Mouse (Mus musculus) kidney, embryonic 15.5 days (tissue): Measurements from ENCODE around the gene A230072I06Rik. TPM values are rescaled to one million over a fixed set of nuclear protein-coding genes. Genes with fewer than 3 reads are reported as not detected.

Experiments
- ATAC-seq: fragments of 200-750 bp; cut with Nextera tagmentation; replicated peaks from 2 replicates; pipeline ENCODE4 v1.8.0; 2017; ENCODE audit warnings: moderate TSS enrichment; ENCODE audit not compliant: low FRiP score
- H3K27ac ChIP-seq: fragments of 300-500 bp; sonication (generic); 2 replicates; pipeline ENCODE4 v1.5.1; 2015; ENCODE audit warnings: mild to moderate bottlenecking, inconsistent platforms
- H3K27me3 ChIP-seq: fragments of 300-500 bp; sonication (generic); 2 replicates; pipeline ENCODE4 v1.6.1; 2015; ENCODE audit warnings: inconsistent platforms
- H3K36me3 ChIP-seq: fragments of 300-500 bp; sonication (generic); 2 replicates; pipeline ENCODE4 v1.6.1; 2015; ENCODE audit warnings: inconsistent platforms
- H3K4me1 ChIP-seq: fragments of 300-500 bp; sonication (generic); 2 replicates; pipeline ENCODE4 v1.6.1; 2015; ENCODE audit warnings: inconsistent platforms
- H3K4me2 ChIP-seq: fragments of 300-500 bp; sonication (generic); 2 replicates; pipeline ENCODE4 v1.6.1; 2015; ENCODE audit warnings: moderate library complexity, mild to moderate bottlenecking, inconsistent platforms
- H3K4me3 ChIP-seq: fragments of 300-500 bp; sonication (generic); replicated peaks from 2 replicates; pipeline ENCODE4 v1.5.1; 2015; ENCODE audit warnings: mild to moderate bottlenecking, inconsistent platforms
- H3K9ac ChIP-seq: fragments of 300-500 bp; sonication (generic); 2 replicates; pipeline ENCODE4 v1.6.1; 2015; ENCODE audit warnings: mild to moderate bottlenecking, inconsistent platforms
- H3K9me3 ChIP-seq: fragments of 300-500 bp; sonication (generic); replicated peaks from 2 replicates; pipeline ENCODE4 v1.6.1; 2016; ENCODE audit warnings: inconsistent platforms
- WGBS: fragments of 180-500 bp; shearing (Covaris S2); methylation state at CpG from one replicate; pipeline ENCODE4 v1.1.7; 2015; ENCODE audit warnings: mixed read lengths; 5-methylcytosine and 5-hydroxymethylcytosine counted together
- polyA plus RNA-seq: library from polyadenylated mRNA; unstranded; fragments of >200 nt; fragmentation: Nextera tagmentation; extraction: Ambion mirVana; gene quantifications from 2 replicates; pipeline ENCODE4 v1.2.1, GENCODE M21; 2015

A230072I06Rik gene
- polyA plus RNA-seq, 1 experiment from 2014 or later: not detected

GRCm38 (mm10) chr8:12282128-12282527, 3.5 kb downstream of the A230072I06Rik start:
- Histone ChIP-seq H3K4me3 (no peak overlapping the region), H3K27me3 (peaks cover 33% of the 10 kb centered on the region), H3K9ac (no peak overlapping the region), H3K36me3 (no peaks in the 10 kb centered on the region), H3K27ac (no peak overlapping the region), H3K9me3 (no peaks in the 10 kb centered on the region), H3K4me1 (peaks cover 18% of the 10 kb centered on the region), H3K4me2 (no peak overlapping the region)
- no peak for ATAC-seq
- WGBS: 67% methylated on average over 22 of the region's 22 CpGs

GRCm38 (mm10) chr8:12290551-12290950, 11.9 kb downstream of the A230072I06Rik start:
- no peak overlapping the region for H3K4me3 ChIP-seq
- H3K4me1 ChIP-seq: peaks cover 21% of the 10 kb centered on the region
- H3K36me3 ChIP-seq: no peaks in the 10 kb centered on the region
- ATAC-seq: no peak
- no peak overlapping the region for H3K27ac ChIP-seq
- H3K27me3 ChIP-seq: no peaks in the 10 kb centered on the region
- no peak overlapping the region for H3K4me2 ChIP-seq
- H3K9me3 ChIP-seq: no peaks in the 10 kb centered on the region
- no peak overlapping the region for H3K9ac ChIP-seq

DNA sequence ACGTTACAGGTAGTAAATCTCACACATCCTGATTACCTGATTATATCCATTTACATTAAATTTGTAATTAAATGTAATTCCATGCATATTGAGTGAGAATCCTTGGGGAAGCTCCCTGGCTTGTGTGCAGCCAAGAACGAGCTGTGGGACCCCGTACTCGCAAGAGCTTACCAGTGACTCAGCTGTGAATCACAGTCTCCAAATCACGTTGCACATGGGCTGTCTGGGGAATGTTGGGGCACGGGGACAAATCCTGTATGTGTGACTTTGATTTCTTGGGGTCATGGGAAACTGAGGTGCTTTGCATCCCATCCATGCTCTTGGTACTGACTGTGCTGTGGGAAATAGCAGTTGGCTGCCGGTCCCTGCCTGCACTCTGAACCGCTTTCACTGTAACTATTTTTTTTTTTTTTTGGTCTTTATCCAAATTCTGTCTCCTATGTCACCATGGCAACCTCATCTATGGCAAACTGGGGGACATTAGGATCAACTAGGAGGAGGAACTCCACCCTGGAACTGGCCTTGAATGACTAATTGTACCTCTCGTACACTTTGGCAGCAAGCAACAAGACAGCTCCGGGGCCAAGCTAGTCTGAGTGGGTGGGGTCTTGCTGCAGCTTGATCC, 19.8 kb downstream of the A230072I06Rik start:
- Histone ChIP-seq H3K27me3 (peaks cover 14% of the 10 kb centered on the region), H3K4me2 (no peak overlapping the region), H3K9me3 (no peaks in the 10 kb centered on the region), H3K4me1 (peaks cover 5% of the 10 kb centered on the region), H3K36me3 (no peaks in the 10 kb centered on the region), H3K4me3 (no peak overlapping the region), H3K9ac (no peak overlapping the region), H3K27ac (no peak overlapping the region)
- 76% methylated on average over 10 of the region's 10 CpGs for WGBS
- ATAC-seq: no peak

- Histone ChIP-seq H3K4me2 (no peak overlapping the region), H3K9ac (no peak overlapping the region), H3K27ac (no peak overlapping the region), H3K4me3 (no peak overlapping the region), H3K9me3 (no peaks in the 10 kb centered on the region), H3K27me3 (peaks cover 17% of the 10 kb centered on the region), H3K4me1 (no peaks in the 10 kb centered on the region), H3K36me3 (no peaks in the 10 kb centered on the region)
- no peak for ATAC-seq
- WGBS: 78% methylated on average over 14 of the region's 14 CpGs
Observed at GRCm38 (mm10) chr8:12301998-12302397, 23.4 kb downstream of the A230072I06Rik start.

- 19% methylated on average over 16 of the region's 16 CpGs for WGBS
- Histone ChIP-seq H3K4me2 (peak overlapping the region; percentile 12; the same call in 1 of the 2 replicates), H3K27ac (no peak overlapping the region), H3K27me3 (peaks cover 61% of the 10 kb centered on the region), H3K9me3 (no peaks in the 10 kb centered on the region), H3K4me3 (no peak overlapping the region), H3K36me3 (no peaks in the 10 kb centered on the region), H3K4me1 (peaks cover 27% of the 10 kb centered on the region), H3K9ac (no peak overlapping the region)
- ATAC-seq: no peak
Observed at GRCm38 (mm10) chr8:12312975-12313734, 34.5 kb downstream of the A230072I06Rik start.

DNA sequence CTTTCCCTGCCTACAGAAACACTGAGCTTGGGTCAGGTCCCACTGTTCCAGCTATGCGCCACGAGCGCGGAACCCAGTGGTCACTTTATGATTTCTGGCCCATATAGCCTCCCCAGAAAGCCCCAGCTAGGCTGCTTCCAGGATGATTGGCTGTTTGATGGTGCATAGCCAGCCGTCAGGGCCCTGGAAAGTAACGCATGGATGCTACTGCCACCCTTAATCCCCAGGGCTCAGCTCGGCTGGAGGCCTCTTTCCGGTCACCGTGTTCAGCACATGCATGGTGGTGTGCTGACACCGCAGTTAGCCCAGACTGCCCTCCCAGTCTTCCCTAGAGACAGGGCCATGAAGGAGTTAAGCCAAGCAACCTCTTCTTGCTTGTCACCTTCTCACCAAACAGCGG, 35.6 kb downstream of the A230072I06Rik start:
- H3K27ac ChIP-seq: no peak overlapping the region
- peak; percentile 75 for ATAC-seq
- 30% methylated on average over 11 of the region's 11 CpGs for WGBS
- H3K4me1 ChIP-seq: peaks cover 27% of the 10 kb centered on the region
- H3K4me3 ChIP-seq: no peak overlapping the region
- no peaks in the 10 kb centered on the region for H3K36me3 ChIP-seq
- H3K9ac ChIP-seq: no peak overlapping the region
- H3K27me3 ChIP-seq: peaks cover 63% of the 10 kb centered on the region
- 0 out of 2 replicates have a peak overlapping the region, but pooled peaks have one; percentile 25 for H3K4me2 ChIP-seq
- no peaks in the 10 kb centered on the region for H3K9me3 ChIP-seq

GRCm38 (mm10) chr8:12315177-12315576, 36.6 kb downstream of the A230072I06Rik start:
- ATAC-seq: no peak
- H3K27me3 ChIP-seq: peaks cover 58% of the 10 kb centered on the region
- no peak overlapping the region for H3K9ac ChIP-seq
- WGBS: 72% methylated on average over 5 of the region's 5 CpGs
- no peaks in the 10 kb centered on the region for H3K36me3 ChIP-seq
- no peak overlapping the region for H3K4me3 ChIP-seq
- no peak overlapping the region for H3K27ac ChIP-seq
- H3K4me1 ChIP-seq: peaks cover 33% of the 10 kb centered on the region
- H3K4me2 ChIP-seq: no peak overlapping the region
- H3K9me3 ChIP-seq: no peaks in the 10 kb centered on the region

DNA sequence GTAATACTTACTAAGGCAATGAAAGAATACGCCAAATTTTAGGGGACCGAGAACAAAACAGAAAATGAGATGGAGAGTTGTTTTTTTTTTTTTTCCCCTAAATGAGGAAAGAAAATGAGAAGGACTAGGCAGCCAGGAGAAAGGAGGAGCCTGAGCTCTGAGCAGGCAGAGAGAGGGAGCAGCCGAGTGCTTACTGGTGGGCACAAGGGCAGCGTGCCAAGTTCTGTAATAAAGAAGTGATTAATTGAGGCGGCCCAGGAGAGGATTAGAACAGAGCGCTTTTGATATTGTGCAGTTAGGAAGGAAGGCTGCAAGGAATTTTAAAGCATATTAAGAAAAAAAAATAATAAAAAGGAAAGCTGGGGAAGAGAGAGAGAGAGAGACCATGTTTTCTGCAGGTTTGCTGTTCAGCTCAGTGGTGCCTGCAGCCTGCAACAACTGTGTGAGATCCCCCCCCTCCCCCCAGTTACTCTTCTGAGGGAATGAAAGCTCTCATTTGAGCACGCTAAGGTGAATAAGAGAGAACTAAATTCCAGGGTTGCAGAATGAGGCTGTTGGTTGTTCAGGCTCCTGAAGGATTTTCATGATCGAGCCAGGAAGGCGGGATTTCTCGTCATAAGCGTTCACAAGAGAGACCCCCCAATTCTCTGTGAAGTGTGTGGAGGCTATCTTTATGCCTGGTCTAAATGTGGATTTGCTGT, 41.3 kb downstream of the A230072I06Rik start:
- Histone ChIP-seq H3K36me3 (no peaks in the 10 kb centered on the region), H3K4me3 (no peak overlapping the region), H3K4me1 (peaks cover 19% of the 10 kb centered on the region), H3K27ac (no peak overlapping the region), H3K9ac (no peak overlapping the region), H3K9me3 (no peaks in the 10 kb centered on the region), H3K4me2 (no peak overlapping the region), H3K27me3 (peaks cover 65% of the 10 kb centered on the region)
- 54% methylated on average over 11 of the region's 11 CpGs for WGBS
- ATAC-seq: no peak

- no peak overlapping the region for H3K4me2 ChIP-seq
- H3K4me3 ChIP-seq: no peak overlapping the region
- H3K4me1 ChIP-seq: peaks cover 21% of the 10 kb centered on the region
- no peak overlapping the region for H3K27ac ChIP-seq
- no peaks in the 10 kb centered on the region for H3K36me3 ChIP-seq
- 81% methylated on average over 6 of the region's 6 CpGs for WGBS
- no peak overlapping the region for H3K9ac ChIP-seq
- H3K9me3 ChIP-seq: no peaks in the 10 kb centered on the region
- no peak for ATAC-seq
- H3K27me3 ChIP-seq: peaks cover 61% of the 10 kb centered on the region
Observed at GRCm38 (mm10) chr8:12322071-12322470, 43.5 kb downstream of the A230072I06Rik start.

DNA sequence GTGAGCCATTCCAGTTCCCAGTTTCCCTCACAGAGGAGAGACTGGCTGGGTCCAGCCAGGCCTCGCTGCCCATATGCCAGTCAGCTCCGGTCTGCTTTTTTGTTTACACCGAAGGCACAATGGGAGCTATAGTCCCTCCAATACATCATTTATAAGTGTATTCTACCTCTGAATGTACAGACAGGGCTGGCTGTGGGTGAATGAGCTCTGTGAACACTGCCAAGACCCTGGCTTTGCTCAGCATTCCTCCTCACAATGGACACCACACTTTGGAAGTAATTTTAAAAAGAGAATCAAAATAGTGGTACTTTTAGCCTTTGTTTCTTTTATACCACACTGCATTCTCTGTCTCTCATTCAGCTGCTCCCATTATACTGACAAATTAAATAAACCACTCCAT, 44.6 kb downstream of the A230072I06Rik start:
- peaks cover 66% of the 10 kb centered on the region for H3K27me3 ChIP-seq
- H3K36me3 ChIP-seq: no peaks in the 10 kb centered on the region
- no peak overlapping the region for H3K4me3 ChIP-seq
- H3K9ac ChIP-seq: no peak overlapping the region
- 78% methylated on average over 3 of the region's 3 CpGs for WGBS
- H3K4me2 ChIP-seq: no peak overlapping the region
- H3K4me1 ChIP-seq: peaks cover 17% of the 10 kb centered on the region
- no peak overlapping the region for H3K27ac ChIP-seq
- no peak for ATAC-seq
- no peaks in the 10 kb centered on the region for H3K9me3 ChIP-seq

GRCm38 (mm10) chr8:12324561-12324960, 45.9 kb downstream of the A230072I06Rik start:
- Histone ChIP-seq H3K36me3 (no peaks in the 10 kb centered on the region), H3K4me1 (peaks cover 17% of the 10 kb centered on the region), H3K27ac (no peak overlapping the region), H3K27me3 (peaks cover 70% of the 10 kb centered on the region), H3K4me2 (no peak overlapping the region), H3K9me3 (no peaks in the 10 kb centered on the region), H3K9ac (no peak overlapping the region), H3K4me3 (no peak overlapping the region)
- ATAC-seq: no peak
- 25% methylated on average over 10 of the region's 10 CpGs for WGBS

GRCm38 (mm10) chr8:12324991-12325601, 46.5 kb downstream of the A230072I06Rik start:
- Histone ChIP-seq H3K27ac (no peak overlapping the region), H3K36me3 (no peaks in the 10 kb centered on the region), H3K4me1 (peaks cover 12% of the 10 kb centered on the region), H3K9me3 (no peaks in the 10 kb centered on the region), H3K4me2 (no peak overlapping the region), H3K27me3 (peaks cover 75% of the 10 kb centered on the region), H3K9ac (no peak overlapping the region), H3K4me3 (no peak overlapping the region)
- no peak for ATAC-seq
- WGBS: 28% methylated on average over 16 of the region's 16 CpGs
